Mouse (Mus musculus) limb, embryonic 13.5 days (tissue): ENCODE results near the gene Gm11596. TPM values are rescaled to one million over a fixed set of nuclear protein-coding genes. Genes with fewer than 3 reads are reported as not detected.

Experiments used
- ATAC-seq: fragments of 200-750 bp; cut with Nextera tagmentation; 2 replicates; pipeline ENCODE4 v1.8.0; 2017; ENCODE audit warnings: low read depth, moderate number of reproducible peaks, moderate TSS enrichment; ENCODE audit not compliant: low FRiP score
- H3K27ac ChIP-seq: fragments of 300-500 bp; sonication (generic); 2 replicates; pipeline ENCODE4 v1.5.1; 2015; ENCODE audit warnings: inconsistent platforms, mild to moderate bottlenecking, moderate library complexity
- H3K27me3 ChIP-seq: fragments of 300-500 bp; sonication (generic); 2 replicates; pipeline ENCODE4 v1.6.1; 2015; ENCODE audit warnings: mild to moderate bottlenecking, inconsistent platforms
- H3K36me3 ChIP-seq: fragments of 300-500 bp; sonication (generic); 2 replicates; pipeline ENCODE4 v1.6.1; 2015; ENCODE audit warnings: inconsistent platforms, mild to moderate bottlenecking, moderate library complexity
- H3K4me1 ChIP-seq: fragments of 300-500 bp; sonication (generic); 2 replicates; pipeline ENCODE4 v1.6.1; 2015; ENCODE audit warnings: inconsistent platforms
- H3K4me2 ChIP-seq: fragments of 300-500 bp; sonication (generic); replicated peaks from 2 replicates; pipeline ENCODE4 v1.6.1; 2015; ENCODE audit warnings: inconsistent platforms, mild to moderate bottlenecking, moderate library complexity
- H3K4me3 ChIP-seq: fragments of 300-500 bp; sonication (generic); 2 replicates; pipeline ENCODE4 v1.5.1; 2015; ENCODE audit warnings: moderate library complexity, mild to moderate bottlenecking, inconsistent platforms
- H3K9ac ChIP-seq: fragments of 300-500 bp; sonication (generic); 2 replicates; pipeline ENCODE4 v1.6.1; 2015; ENCODE audit warnings: mild to moderate bottlenecking, inconsistent platforms
- H3K9me3 ChIP-seq: fragments of 300-500 bp; sonication (generic); 2 replicates; pipeline ENCODE4 v1.6.1; 2016; ENCODE audit warnings: inconsistent platforms
- WGBS: fragments of 180-500 bp; shearing (Covaris S2); methylation state at CpG from one replicate; pipeline ENCODE4 v1.1.7; 2015; 5-methylcytosine and 5-hydroxymethylcytosine counted together
- polyA plus RNA-seq: library from polyadenylated mRNA; unstranded; fragments of >200 nt; fragmentation: Nextera tagmentation; extraction: Ambion mirVana; gene quantifications from 2 replicates; pipeline ENCODE4 v1.2.1, GENCODE M21; 2015

Gm11596 gene
- polyA plus RNA-seq, 1 experiment from 2014 or later = not detected

GRCm38 (mm10) chr11:99743985-99744384 lies 49.3 kb downstream of the Gm11596 start:
- Histone ChIP-seq H3K27ac (no peak overlapping the region), H3K4me2 (no peak overlapping the region), H3K9me3 (no peaks in the 10 kb centered on the region), H3K27me3 (no peaks in the 10 kb centered on the region), H3K4me3 (no peak overlapping the region), H3K4me1 (no peaks in the 10 kb centered on the region), H3K36me3 (no peaks in the 10 kb centered on the region), H3K9ac (no peak overlapping the region)
- 77% methylated on average over 3 of the region's 3 CpGs for WGBS
- ATAC-seq = no peak

Other genes with a start within 250 kb of the Gm11596 start
- not detected in 2 replicates for gene Krtap3-3, start 242.6 kb downstream of the Gm11596 start, polyA plus RNA-seq
- not detected in 2 replicates for gene Krtap3-2, start 236.6 kb downstream of the Gm11596 start, polyA plus RNA-seq
- not detected in 2 replicates for gene Gm11939, start 234.0 kb downstream of the Gm11596 start, polyA plus RNA-seq
- not detected in 2 replicates for gene Krtap3-1, start 226.8 kb downstream of the Gm11596 start, polyA plus RNA-seq
- not detected in 2 replicates for gene Krtap1-5, start 212.5 kb downstream of the Gm11596 start, polyA plus RNA-seq
- not detected in 2 replicates for gene Krtap1-4, start 209.8 kb downstream of the Gm11596 start, polyA plus RNA-seq
- gene Krtap1-3, start 202.1 kb downstream of the Gm11596 start, polyA plus RNA-seq = not detected in 2 replicates
- not detected in 2 replicates for gene Krtap9-3, start 195.4 kb downstream of the Gm11596 start, polyA plus RNA-seq
- not detected in 2 replicates for gene Gm11938, start 190.2 kb downstream of the Gm11596 start, polyA plus RNA-seq
- gene Gm11937, start 183.3 kb downstream of the Gm11596 start, polyA plus RNA-seq = not detected in 2 replicates
- not detected in 2 replicates for gene Krtap2-4, start 178.6 kb downstream of the Gm11596 start, polyA plus RNA-seq
- gene Gm11562, start 173.0 kb downstream of the Gm11596 start, polyA plus RNA-seq = not detected in 2 replicates
- gene Krtap4-1, start 165.2 kb downstream of the Gm11596 start, polyA plus RNA-seq = not detected in 2 replicates
- gene Krtap4-2, start 158.4 kb downstream of the Gm11596 start, polyA plus RNA-seq = not detected in 2 replicates
- not detected in 2 replicates for gene Krtap4-7, start 149.4 kb downstream of the Gm11596 start, polyA plus RNA-seq
- gene Gm11555, start 143.2 kb downstream of the Gm11596 start, polyA plus RNA-seq = not detected in 2 replicates
- gene Gm11563, start 134.5 kb downstream of the Gm11596 start, polyA plus RNA-seq = not detected in 2 replicates
- gene Krtap4-6, start 127.5 kb downstream of the Gm11596 start, polyA plus RNA-seq = not detected in 2 replicates
- not detected in 2 replicates for gene Gm14190, start 102.7 kb downstream of the Gm11596 start, polyA plus RNA-seq
- gene Gm14180, start 59.2 kb downstream of the Gm11596 start, polyA plus RNA-seq = not detected in 2 replicates
- gene Gm11595, start 20.6 kb downstream of the Gm11596 start, polyA plus RNA-seq = not detected in 2 replicates
- gene Krtap4-8, start 12.8 kb downstream of the Gm11596 start, polyA plus RNA-seq = not detected in 2 replicates
- gene Krtap4-9, start 8.3 kb downstream of the Gm11596 start, polyA plus RNA-seq = not detected in 2 replicates
- gene Gm11569, start 5.5 kb upstream of the Gm11596 start, polyA plus RNA-seq = not detected in 2 replicates
- gene Gm11554, start 11.0 kb upstream of the Gm11596 start, polyA plus RNA-seq = not detected in 2 replicates
- not detected in 2 replicates for gene Krtap4-13, start 16.4 kb upstream of the Gm11596 start, polyA plus RNA-seq
- not detected in 2 replicates for gene Gm11564, start 22.2 kb upstream of the Gm11596 start, polyA plus RNA-seq
- gene 2300003K06Rik, start 44.6 kb upstream of the Gm11596 start, polyA plus RNA-seq = not detected in 2 replicates
- gene Krtap4-16, start 58.1 kb upstream of the Gm11596 start, polyA plus RNA-seq = not detected in 2 replicates
- gene Gm11568, start 64.5 kb upstream of the Gm11596 start, polyA plus RNA-seq = not detected in 2 replicates
- not detected in 2 replicates for gene Gm11559, start 71.0 kb upstream of the Gm11596 start, polyA plus RNA-seq
- not detected in 2 replicates for gene Krtap9-1, start 79.9 kb upstream of the Gm11596 start, polyA plus RNA-seq
- gene Gm11567, start 85.7 kb upstream of the Gm11596 start, polyA plus RNA-seq = not detected in 2 replicates
- gene Krtap31-1, start 114.5 kb upstream of the Gm11596 start, polyA plus RNA-seq = not detected in 2 replicates
- not detected in 2 replicates for gene Gm11565, start 121.3 kb upstream of the Gm11596 start, polyA plus RNA-seq
- not detected in 2 replicates for gene Krtap31-2, start 142.8 kb upstream of the Gm11596 start, polyA plus RNA-seq
- not detected in 2 replicates for gene Krtap9-5, start 155.0 kb upstream of the Gm11596 start, polyA plus RNA-seq
- not detected in 2 replicates for gene Krtap29-1, start 185.6 kb upstream of the Gm11596 start, polyA plus RNA-seq
- not detected in 2 replicates for gene Krtap16-1, start 193.1 kb upstream of the Gm11596 start, polyA plus RNA-seq
- 0.52 and 0.66 TPM in 2 replicates for gene Krtap17-1, start 200.5 kb upstream of the Gm11596 start, polyA plus RNA-seq
- not detected in 2 replicates for gene Krt33a, start 222.7 kb upstream of the Gm11596 start, polyA plus RNA-seq
- 0.38 and 0.43 TPM in 2 replicates for gene Krt33b, start 236.4 kb upstream of the Gm11596 start, polyA plus RNA-seq
- gene Krt34, start 248.1 kb upstream of the Gm11596 start, polyA plus RNA-seq = not detected in 2 replicates